7 mouse cellular contexts compared by ENCODE assay signal in the genomic region with DNA sequence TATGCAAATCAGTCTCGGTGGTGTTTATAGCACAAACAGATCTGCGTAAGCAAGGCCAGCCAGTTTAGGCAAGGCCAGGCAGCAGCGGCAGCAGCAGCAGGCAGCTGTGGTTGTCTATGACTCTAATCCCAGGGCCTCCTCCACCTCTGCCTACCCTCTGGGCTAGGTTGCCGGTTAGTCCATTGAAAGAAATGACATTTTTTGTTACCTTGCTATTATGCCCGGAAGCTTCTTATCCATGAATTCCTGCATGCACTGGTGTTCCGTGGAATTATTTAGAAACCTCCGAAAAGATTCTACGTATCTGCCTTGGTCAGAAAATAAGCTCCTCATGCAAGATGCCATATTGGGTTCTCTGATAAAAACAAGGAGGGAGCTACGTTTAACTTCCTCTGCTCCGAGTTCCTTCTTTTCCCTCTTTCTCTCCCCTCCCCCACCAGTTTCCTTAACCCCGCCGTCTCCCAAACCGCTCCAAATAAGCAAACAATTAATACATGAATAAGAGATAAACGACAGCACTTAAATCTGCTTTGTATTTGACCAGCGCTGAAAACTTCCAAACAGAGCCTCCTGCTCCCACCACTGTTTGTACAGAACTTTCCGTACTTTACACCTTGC. TPM values are rescaled to one million over a fixed set of nuclear protein-coding genes. Genes with fewer than 3 reads are reported as not detected.
DNase-seq lines count a peak whose midpoint lies in the region; ATAC-seq and TF ChIP-seq lines count a peak whose summit lies in the region.

No protein-coding gene starts in this region.

- no peak overlapping the region; the same call in 1 of the 2 replicates for H3K9ac ChIP-seq in forebrain, embryonic 12.5 days
- H3K9ac ChIP-seq in heart, embryonic 14.5 days (ENCODE audit: low read length) = peak overlapping the region; percentile 68
- 0 out of 2 replicates have a peak overlapping the region, but pooled peaks have one; percentile 7 for H3K9ac ChIP-seq in limb, embryonic 15.5 days
- H3K9ac ChIP-seq in midbrain, embryonic 16.5 days (ENCODE audit: low read depth, low read length) = peak overlapping the region; percentile 65

- peak overlapping the region; percentile 39 for H3K4me3 ChIP-seq in forebrain, embryonic 12.5 days (replicated peaks)
- H3K4me3 ChIP-seq in heart, embryonic 14.5 days (ENCODE audit: control insufficient read depth in 1 of 2, insufficient read depth in 1 of 2, low read depth in 1 of 2, low read length in 2 of 2) = peak overlapping the region; percentile 27 to 47
- H3K4me3 ChIP-seq in limb, embryonic 15.5 days = peak overlapping the region; percentile 34
- H3K4me3 ChIP-seq in midbrain, embryonic 16.5 days (ENCODE audit: low read depth, low read length) = peak overlapping the region; percentile 50
- peak overlapping the region; percentile 64 for H3K4me3 ChIP-seq in testis, adult 2 months (ENCODE audit: control insufficient read depth, low read depth, low read length)

- no peaks in the 10 kb centered on the region for H3K9me3 ChIP-seq in forebrain, embryonic 12.5 days
- no peaks in the 10 kb centered on the region for H3K9me3 ChIP-seq in heart, embryonic 14.5 days (ENCODE audit: control insufficient read depth, low read length)
- H3K9me3 ChIP-seq in limb, embryonic 15.5 days = no peaks in the 10 kb centered on the region
- H3K9me3 ChIP-seq in midbrain, embryonic 16.5 days (replicated peaks; ENCODE audit: control insufficient read depth, low read length, poor library complexity, severe bottlenecking) = no peaks in the 10 kb centered on the region

- TF ChIP-seq CTCF in testis, adult 2 months (IDR thresholded peaks at IDR 0.05; ENCODE audit: control insufficient read depth, insufficient read depth, insufficient replicate concordance, low read depth, low read length) = no peak

- H3K4me2 ChIP-seq in forebrain, embryonic 12.5 days = peak overlapping the region; percentile 62
- peak overlapping the region; percentile 68 for H3K4me2 ChIP-seq in heart, embryonic 14.5 days (ENCODE audit: low read length)
- H3K4me2 ChIP-seq in limb, embryonic 15.5 days = peak overlapping the region; percentile 43
- H3K4me2 ChIP-seq in midbrain, embryonic 16.5 days (ENCODE audit: low read length) = peak overlapping the region; percentile 72

- 5% methylated on average over 16 of the region's 16 CpGs for WGBS in forebrain, embryonic 12.5 days
- 18% methylated on average over 16 of the region's 16 CpGs for WGBS in heart, embryonic 14.5 days
- 9% methylated on average over 16 of the region's 16 CpGs for WGBS in limb, embryonic 15.5 days
- 6% methylated on average over 16 of the region's 16 CpGs for WGBS in midbrain, embryonic 16.5 days

- peak; percentile 47; the same call in 1 of the 2 replicates for TF ChIP-seq POLR2A in testis, adult 2 months (IDR thresholded peaks at IDR 0.05; ENCODE audit: control insufficient read depth, low read depth, low read length)

- no peak overlapping the region for H3K27ac ChIP-seq in forebrain, embryonic 12.5 days
- H3K27ac ChIP-seq in heart, embryonic 14.5 days (replicated peaks in 1 of 2; ENCODE audit: control insufficient read depth in 1 of 2, insufficient read depth in 1 of 2, low read depth in 2 of 2, low read length in 2 of 2) = peak overlapping the region in 1 of 2 experiments; percentile 25; a peak in 1 of 4 replicates
- no peak overlapping the region for H3K27ac ChIP-seq in limb, embryonic 15.5 days
- peak overlapping the region; percentile 73 for H3K27ac ChIP-seq in midbrain, embryonic 16.5 days (ENCODE audit: low read length)
- peak overlapping the region; percentile 81 for H3K27ac ChIP-seq in testis, adult 2 months (ENCODE audit: control insufficient read depth, insufficient read depth, low read depth, low read length)

- peak; percentile 30 for DNase-seq in brain, embryonic 18.5 days (ENCODE audit: low read depth, low spot score)
- DNase-seq in kidney, postnatal 10 days = peak; percentile 79

- H3K36me3 ChIP-seq in forebrain, embryonic 12.5 days (replicated peaks) = no peaks in the 10 kb centered on the region
- no peaks in the 10 kb centered on the region for H3K36me3 ChIP-seq in heart, embryonic 14.5 days (ENCODE audit: control insufficient read depth, insufficient read depth, low read length)
- H3K36me3 ChIP-seq in limb, embryonic 15.5 days = no peaks in the 10 kb centered on the region
- H3K36me3 ChIP-seq in midbrain, embryonic 16.5 days (ENCODE audit: control insufficient read depth, insufficient read depth, low read length) = no peaks in the 10 kb centered on the region
- no peaks in the 10 kb centered on the region for H3K36me3 ChIP-seq in testis, adult 2 months (ENCODE audit: control insufficient read depth, insufficient read depth, low read length)

- H3K27me3 ChIP-seq in forebrain, embryonic 12.5 days = no peaks in the 10 kb centered on the region
- no peaks in the 10 kb centered on the region for H3K27me3 ChIP-seq in heart, embryonic 14.5 days (ENCODE audit: control insufficient read depth, insufficient read depth, low read length)
- H3K27me3 ChIP-seq in limb, embryonic 15.5 days = no peaks in the 10 kb centered on the region
- H3K27me3 ChIP-seq in midbrain, embryonic 16.5 days (ENCODE audit: control insufficient read depth, insufficient read depth, low read depth, low read length) = no peaks in the 10 kb centered on the region
- H3K27me3 ChIP-seq in testis, adult 2 months (ENCODE audit: control insufficient read depth, insufficient read depth, low read length) = no peaks in the 10 kb centered on the region

- peak; percentile 91 for ATAC-seq in forebrain, embryonic 12.5 days (ENCODE audit: low FRiP score)
- no peak for ATAC-seq in heart, embryonic 14.5 days (ENCODE audit: insufficient number of reproducible peaks, insufficient read depth, low FRiP score, low read depth)
- ATAC-seq in limb, embryonic 15.5 days (ENCODE audit: insufficient number of reproducible peaks, low FRiP score, low TSS enrichment, low read depth) = no peak
- ATAC-seq in midbrain, embryonic 16.5 days = peak; percentile 97

- peaks cover 8% of the 10 kb centered on the region for H3K4me1 ChIP-seq in forebrain, embryonic 12.5 days
- no peaks in the 10 kb centered on the region for H3K4me1 ChIP-seq in heart, embryonic 14.5 days (ENCODE audit: control insufficient read depth in 2 of 2, insufficient read depth in 2 of 2, low read length in 2 of 2)
- H3K4me1 ChIP-seq in limb, embryonic 15.5 days = peaks cover 5% of the 10 kb centered on the region; the same call in 1 of the 2 replicates
- H3K4me1 ChIP-seq in midbrain, embryonic 16.5 days (ENCODE audit: control insufficient read depth, insufficient read depth, low read length) = peaks cover 4% of the 10 kb centered on the region
- peaks cover 2% of the 10 kb centered on the region for H3K4me1 ChIP-seq in testis, adult 2 months (ENCODE audit: control insufficient read depth, insufficient read depth, low read length)

RNA-seq across cellular contexts. Expression of a gene that starts 0.6 kb away (rescaled TPM):
- polyA plus RNA-seq in forebrain, embryonic 12.5 days (2016; fragmentation: Nextera tagmentation; extraction: Ambion mirVana) = 0.99 and 1.4 TPM in 2 replicates
- polyA plus RNA-seq in heart, embryonic 14.5 days (2014; fragmentation: Nextera tagmentation; extraction: Ambion mirVana) = 4.3 and 6.0 TPM in 2 replicates
- 1.4 and 2.2 TPM in 2 replicates for polyA plus RNA-seq in limb, embryonic 15.5 days (2015; fragmentation: Nextera tagmentation; extraction: Ambion mirVana)
- polyA plus RNA-seq in midbrain, embryonic 16.5 days (2015; fragmentation: Nextera tagmentation; extraction: Ambion mirVana) = 9.8 and 13.4 TPM in 2 replicates
- polyA plus RNA-seq in testis, adult 2 months (2012; rRNA removed) = 0.31 TPM in 2 replicates

RNA-seq across cellular contexts. Expression of a gene that starts 47.8 kb away (rescaled TPM):
- not detected in 2 replicates for polyA plus RNA-seq in forebrain, embryonic 12.5 days (2016; fragmentation: Nextera tagmentation; extraction: Ambion mirVana)
- polyA plus RNA-seq in heart, embryonic 14.5 days (2014; fragmentation: Nextera tagmentation; extraction: Ambion mirVana) = not detected in 2 replicates
- not detected in 2 replicates for polyA plus RNA-seq in limb, embryonic 15.5 days (2015; fragmentation: Nextera tagmentation; extraction: Ambion mirVana)
- polyA plus RNA-seq in midbrain, embryonic 16.5 days (2015; fragmentation: Nextera tagmentation; extraction: Ambion mirVana) = not detected in 2 replicates
- not detected in 2 replicates for polyA plus RNA-seq in testis, adult 2 months (2012; rRNA removed)

Comparison
In these comparisons a context has a peak if more than half of its experiments do, and no peak if none do; other contexts are left out.
1. ATAC-seq: peak in forebrain, embryonic 12.5 days (single experiment) and midbrain, embryonic 16.5 days (single experiment); none in heart, embryonic 14.5 days (single experiment) and limb, embryonic 15.5 days (single experiment).
2. H3K27ac ChIP-seq: peak in midbrain, embryonic 16.5 days (single experiment) and testis, adult 2 months (single experiment); none in forebrain, embryonic 12.5 days (single experiment) and limb, embryonic 15.5 days (single experiment).
3. Peak in every context shown above with its lines, with median percentiles within 50 percentile points of each other: H3K4me2 ChIP-seq and H3K4me3 ChIP-seq.